ENCODE assay signal across 11 mouse cellular contexts in genomic region chr9:31566257-31567007, GRCm38 (mm10).
A peak's percentile ranks its signal among the peaks of the same experiment; 100 is the strongest.
DNase-seq lines count a peak whose midpoint lies in the region; ATAC-seq lines count a peak whose summit lies in the region.
"Had no signal": no experiment of that assay in that cellular context is flagged by ENCODE, and none has a peak within 500 bp of the region (broad histone marks: within the 10 kb centered on the region; RNA-seq: fewer than 3 reads in every experiment).

No protein-coding gene starts in this region.

- H3K4me3 ChIP-seq in forebrain, embryonic 14.5 days (ENCODE audit: low read depth, low read length) = no peak overlapping the region
- H3K4me3 ChIP-seq in limb, embryonic 12.5 days (replicated peaks) = no peak overlapping the region
- H3K4me3 ChIP-seq: megakaryocyte, embryonic 14.5 days had no signal

- peak overlapping the region; percentile 21; the same call in 1 of the 2 replicates for H3K4me2 ChIP-seq in forebrain, embryonic 14.5 days (ENCODE audit: low read length)
- no peak overlapping the region for H3K4me2 ChIP-seq in limb, embryonic 12.5 days

- no peaks in the 10 kb centered on the region; the same call in 1 of the 2 replicates for H3K9me3 ChIP-seq in forebrain, embryonic 14.5 days (replicated peaks; ENCODE audit: control insufficient read depth, low read length)
- H3K9me3 ChIP-seq in limb, embryonic 12.5 days = peaks cover 3% of the 10 kb centered on the region; the same call in 1 of the 2 replicates
- H3K9me3 ChIP-seq: G1E had no signal

- no peak overlapping the region for H3K9ac ChIP-seq in forebrain, embryonic 14.5 days (ENCODE audit: low read length)
- no peak overlapping the region for H3K9ac ChIP-seq in limb, embryonic 12.5 days (replicated peaks)

- WGBS in forebrain, embryonic 14.5 days = 56% methylated on average over 31 of the region's 31 CpGs
- WGBS in limb, embryonic 12.5 days = 77% methylated on average over 31 of the region's 31 CpGs

- H3K27me3 ChIP-seq in forebrain, embryonic 14.5 days (replicated peaks; ENCODE audit: control insufficient read depth, insufficient read depth, low read length) = no peaks in the 10 kb centered on the region
- H3K27me3 ChIP-seq in limb, embryonic 12.5 days = no peaks in the 10 kb centered on the region
- H3K27me3 ChIP-seq: megakaryocyte, embryonic 14.5 days had no signal

- no peak overlapping the region for H3K27ac ChIP-seq in forebrain, embryonic 14.5 days (ENCODE audit: low read depth, low read length)
- no peak overlapping the region for H3K27ac ChIP-seq in limb, embryonic 12.5 days

- no peaks in the 10 kb centered on the region for H3K36me3 ChIP-seq in forebrain, embryonic 14.5 days (ENCODE audit: control insufficient read depth, insufficient read depth, low read length)
- no peaks in the 10 kb centered on the region for H3K36me3 ChIP-seq in limb, embryonic 12.5 days
- H3K36me3 ChIP-seq: G1E had no signal

- peak; percentile 27 for DNase-seq in kidney, postnatal 10 days
- no peak for DNase-seq in kidney, adult 18-20 months
- peak; percentile 19 for DNase-seq in Muller cell, postnatal 12 days (ENCODE audit: inconsistent ontology term)
- peak; percentile 48 for DNase-seq in forebrain, embryonic 14.5 days (ENCODE audit: low spot score)
- no peak for DNase-seq in adrenal gland, adult 8-10 months
- DNase-seq in adrenal gland, postnatal 36 days = no peak
- DNase-seq: kidney, postnatal 36 days had no signal

- no peaks in the 10 kb centered on the region for H3K4me1 ChIP-seq in forebrain, embryonic 14.5 days (ENCODE audit: control insufficient read depth, insufficient read depth, low read length)
- H3K4me1 ChIP-seq in limb, embryonic 12.5 days (replicated peaks) = no peaks in the 10 kb centered on the region
- H3K4me1 ChIP-seq: megakaryocyte, embryonic 14.5 days had no signal

- ATAC-seq in forebrain, embryonic 14.5 days = peak; percentile 44; the same call in 1 of the 2 replicates
- ATAC-seq in limb, embryonic 12.5 days (ENCODE audit: insufficient number of reproducible peaks, insufficient read depth, low FRiP score, low TSS enrichment, low read depth) = 0 out of 2 replicates have a peak, but pooled peaks have one; percentile 37
- ATAC-seq in CD4-positive, CD25-positive, alpha-beta regulatory T cell, adult 4 months = no peak

Comparison
In these comparisons a context has a peak if more than half of its experiments do, and no peak if none do; other contexts are left out.
1. DNase-seq: peak in kidney, postnatal 10 days (single experiment), Muller cell, postnatal 12 days (single experiment) and forebrain, embryonic 14.5 days (single experiment); none in kidney, adult 18-20 months (single experiment), adrenal gland, adult 8-10 months (single experiment) and adrenal gland, postnatal 36 days (0 of 2).